Mouse (Mus musculus) liver, embryonic 16.5 days (tissue): Measurements from ENCODE around the gene Gm47283. TPM values are rescaled to one million over a fixed set of nuclear protein-coding genes. Genes with fewer than 3 reads are reported as not detected.
"Not testable (repeated sequence)": the region's sequence is repeated elsewhere in the genome, so short reads cannot be mapped to it uniquely, and the experiment has no call there.

Experiments used
- ATAC-seq: fragments of 200-750 bp; cut with Nextera tagmentation; 2 replicates; pipeline ENCODE4 v1.8.0; 2017; ENCODE audit warnings: low read depth, mild to moderate bottlenecking, moderate number of reproducible peaks, moderate library complexity
- H3K27ac ChIP-seq: fragments of 300-500 bp; sonication (generic); 2 replicates; pipeline ENCODE4 v1.5.1; 2014; ENCODE audit warnings: mild to moderate bottlenecking, low read length
- H3K27me3 ChIP-seq: fragments of 300-500 bp; sonication (generic); 2 replicates; pipeline ENCODE4 v1.6.1; 2014; ENCODE audit warnings: low read depth, low read length, mixed read lengths; ENCODE audit not compliant: control insufficient read depth, insufficient read depth
- H3K36me3 ChIP-seq: fragments of 300-500 bp; sonication (generic); 2 replicates; pipeline ENCODE4 v1.6.1; 2014; ENCODE audit warnings: mild to moderate bottlenecking; ENCODE audit not compliant: control insufficient read depth, insufficient read depth
- H3K4me1 ChIP-seq: fragments of 300-500 bp; sonication (generic); 2 replicates; pipeline ENCODE4 v1.6.1; 2014; ENCODE audit warnings: low read depth, low read length, mixed read lengths; ENCODE audit not compliant: control insufficient read depth
- H3K4me2 ChIP-seq: fragments of 300-500 bp; sonication (generic); 2 replicates; pipeline ENCODE4 v1.6.1; 2014; ENCODE audit warnings: low read depth, low read length, mixed read lengths
- H3K4me3 ChIP-seq: fragments of 300-500 bp; sonication (generic); 2 replicates; pipeline ENCODE4 v1.5.1; 2014; ENCODE audit warnings: low read depth, mild to moderate bottlenecking, low read length
- H3K9ac ChIP-seq: fragments of 300-500 bp; sonication (generic); 2 replicates; pipeline ENCODE4 v1.6.1; 2014; ENCODE audit warnings: low read depth, low read length
- H3K9me3 ChIP-seq: fragments of 300-500 bp; sonication (generic); replicated peaks from 2 replicates; pipeline ENCODE4 v1.6.1; 2016; ENCODE audit warnings: low read length; ENCODE audit not compliant: control insufficient read depth
- WGBS: fragments of 180-500 bp; shearing (Covaris S2); extraction: QIAGEN DNeasy Blood & Tissue Kit; methylation state at CpG from one replicate; pipeline ENCODE4 v1.1.7; 2014; ENCODE audit not compliant: insufficient replicate concordance; 5-methylcytosine and 5-hydroxymethylcytosine counted together
- polyA plus RNA-seq: library from polyadenylated mRNA; unstranded; fragments of >200 nt; fragmentation: Nextera tagmentation; extraction: Ambion mirVana; gene quantifications from 2 replicates; pipeline ENCODE4 v1.2.1, GENCODE M21; 2015

Gene Gm47283
- polyA plus RNA-seq, 1 experiment from 2014 or later, result not detected

DNA sequence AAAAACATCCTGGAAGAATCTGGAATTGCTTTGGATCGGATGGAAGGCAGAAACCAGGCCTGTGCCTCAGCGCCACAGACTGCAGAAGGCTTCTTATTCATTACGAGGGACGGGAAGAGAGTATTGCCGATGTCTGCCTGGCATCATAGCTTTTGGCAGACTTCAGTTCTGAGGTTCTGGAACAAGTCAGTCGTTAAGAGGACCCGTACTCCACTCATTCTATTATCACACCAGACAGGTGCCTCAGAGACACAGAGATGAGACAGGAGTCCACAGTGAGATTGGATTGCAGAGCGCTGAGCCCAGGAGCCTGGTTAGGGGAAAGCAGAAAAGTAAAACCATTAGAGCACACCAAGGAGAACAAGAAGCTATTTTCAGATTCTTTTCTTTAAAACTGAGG lies 54.5 kb downstream of the Gm47283 start, which contains the start of gene Gm21748:
TSS of gene Gm21748 (minus strand) at position 101 of the 400 bp plus-strand sequence.
- not testable (repeated sequence) for H3K27me3 ChIP-seq, H3K9ac ChIP-seq, H3K4me3 ChIP-seq, H3K4me1 ChIP-seq, H3K27ac ChIP-seq, H3K4me2 ChIP-seq, H3K36me3 ChIP-seq, H3K9me3 ChIP-seq, ATAC-seq
- WGBS, result no CpG with 5 or more reads among the region's 8 CpGs

Other genes starting within 250 kb of the Gm47283 start
- not detected in 2 replicates for gene Gm21860, start 29.9 kb upstream of the Gm47283 start, polyA plus RNA-seq
- not detected in 2 replicates for gene Gm21748, start 54.4 kb downstream of the Gm47283 start, polyA plus RNA-seq